Mouse (Mus musculus): Measurements from ENCODE around the gene Olfr1140. TPM values are rescaled to one million over a fixed set of nuclear protein-coding genes. Genes with fewer than 3 reads are reported as not detected.

The Olfr1140 gene
- not detected for total RNA-seq (2023)

GRCm38 (mm10) chr2:87743452-87743851 lies at the start of gene Olfr1140:
Gene Olfr1140, plus strand, starts transcription at chr2:87743752.

GRCm38 (mm10) chr2:87693847-87694246 lies 49.7 kb upstream of the Olfr1140 start, which contains the start of gene Olfr1136:
Gene Olfr1136, minus strand, starts transcription at chr2:87693947.

GRCm38 (mm10) chr2:87713079-87713478 lies 30.5 kb upstream of the Olfr1140 start, which contains the start of gene Olfr1137:
Gene Olfr1137, minus strand, starts transcription at chr2:87713179.

GRCm38 (mm10) chr2:87739878-87740277 lies 3.7 kb upstream of the Olfr1140 start, which contains the start of gene Olfr1138:
Gene Olfr1138, minus strand, starts transcription at chr2:87739978.

GRCm38 (mm10) chr2:87753891-87754290 lies 10.3 kb downstream of the Olfr1140 start, which contains the start of gene Olfr1141:
Gene Olfr1141, minus strand, starts transcription at chr2:87753991.

GRCm38 (mm10) chr2:87779183-87779582 lies 35.6 kb downstream of the Olfr1140 start, which contains the start of gene Olfr152:
Gene Olfr152, plus strand, starts transcription at chr2:87779483.

Other genes with a start within 250 kb of the Olfr1140 start
- gene Pramel7, start 246.7 kb upstream of the Olfr1140 start, total RNA-seq (2023): not detected
- not detected for gene Pramel6, start 237.2 kb upstream of the Olfr1140 start, total RNA-seq (2023)
- not detected for gene Olfr153, start 212.0 kb upstream of the Olfr1140 start, total RNA-seq (2023)
- gene Olfr1128, start 198.2 kb upstream of the Olfr1140 start, total RNA-seq (2023): not detected
- not detected for gene Olfr1129, start 169.8 kb upstream of the Olfr1140 start, total RNA-seq (2023)
- gene Olfr1130, start 137.5 kb upstream of the Olfr1140 start, total RNA-seq (2023): not detected
- not detected for gene Olfr1131, start 116.6 kb upstream of the Olfr1140 start, total RNA-seq (2023)
- gene Olfr1132, start 106.2 kb upstream of the Olfr1140 start, total RNA-seq (2023): not detected
- not detected for gene Olfr1133, start 96.4 kb upstream of the Olfr1140 start, total RNA-seq (2023)
- gene Olfr1134, start 85.3 kb upstream of the Olfr1140 start, total RNA-seq (2023): not detected
- gene Olfr1135, start 70.1 kb upstream of the Olfr1140 start, total RNA-seq (2023): not detected
- gene Olfr1136, start 49.8 kb upstream of the Olfr1140 start, total RNA-seq (2023): not detected
- gene Olfr1137, start 30.6 kb upstream of the Olfr1140 start, total RNA-seq (2023): not detected
- gene Olfr1138, start 3.8 kb upstream of the Olfr1140 start, total RNA-seq (2023): not detected
- not detected for gene Olfr1141, start 10.2 kb downstream of the Olfr1140 start, total RNA-seq (2023)
- not detected for gene Olfr152, start 35.7 kb downstream of the Olfr1140 start, total RNA-seq (2023)
- gene Olfr1143, start 56.8 kb downstream of the Olfr1140 start, total RNA-seq (2023): not detected
- gene Olfr1145, start 66.1 kb downstream of the Olfr1140 start, total RNA-seq (2023): not detected
- gene Olfr1148, start 86.8 kb downstream of the Olfr1140 start, total RNA-seq (2023): not detected
- gene Olfr1150-ps1, start 100.2 kb downstream of the Olfr1140 start, total RNA-seq (2023): not detected
- gene Olfr1151, start 112.1 kb downstream of the Olfr1140 start, total RNA-seq (2023): not detected
- not detected for gene Olfr1152, start 122.7 kb downstream of the Olfr1140 start, total RNA-seq (2023)
- gene Olfr1153, start 151.2 kb downstream of the Olfr1140 start, total RNA-seq (2023): not detected
- gene Olfr1154, start 161.4 kb downstream of the Olfr1140 start, total RNA-seq (2023): not detected
- gene Olfr1155, start 201.4 kb downstream of the Olfr1140 start, total RNA-seq (2023): not detected
- not detected for gene Olfr1156, start 209.3 kb downstream of the Olfr1140 start, total RNA-seq (2023)
- not detected for gene Olfr1157, start 224.5 kb downstream of the Olfr1140 start, total RNA-seq (2023)
- not detected for gene Olfr74, start 230.9 kb downstream of the Olfr1140 start, total RNA-seq (2023)
- not detected for gene Olfr1158, start 246.4 kb downstream of the Olfr1140 start, total RNA-seq (2023)